Mouse (Mus musculus): ENCODE data around the gene Tnpo1.

GRCm38 (mm10) chr13:98881991-98882390, 44.2 kb downstream of the Tnpo1 start:
- TF ChIP-seq CTCF (IDR thresholded peaks at IDR 0.05; ENCODE audit: low read depth), result no peak
- no peak for TF ChIP-seq EP300 (IDR thresholded peaks at IDR 0.05; ENCODE audit: low read depth)
